8 mouse cellular contexts compared by ENCODE assay signal in genomic region chr13:44222335-44222734, GRCm38 (mm10).
DNase-seq lines count a peak whose midpoint lies in the region; ATAC-seq lines count a peak whose summit lies in the region.

No protein-coding gene starts in this region.

- H3K27me3 ChIP-seq in megakaryocyte, embryonic 14.5 days (replicated peaks), result peaks cover 8% of the 10 kb centered on the region
- H3K27me3 ChIP-seq in heart, embryonic 11.5 days (ENCODE audit: control insufficient read depth, insufficient read depth, low read length), result no peaks in the 10 kb centered on the region

- ATAC-seq in megakaryocyte, adult 5-6 weeks (ENCODE audit: poor library complexity, severe bottlenecking), result no peak
- ATAC-seq in heart, embryonic 11.5 days (replicated peaks; ENCODE audit: insufficient number of reproducible peaks, low FRiP score, low TSS enrichment), result peak; percentile 81; the same call in 1 of the 2 replicates

- H3K4me1 ChIP-seq in megakaryocyte, embryonic 14.5 days, result peaks cover 33% of the 10 kb centered on the region
- H3K4me1 ChIP-seq in heart, embryonic 11.5 days (ENCODE audit: control insufficient read depth, insufficient read depth, low read length), result peaks cover 12% of the 10 kb centered on the region

- peaks cover 25% of the 10 kb centered on the region for H3K9me3 ChIP-seq in megakaryocyte, embryonic 14.5 days
- 0 out of 2 replicates have a peak, but pooled peaks cover 8% of the 10 kb centered on the region for H3K9me3 ChIP-seq in heart, embryonic 11.5 days (replicated peaks; ENCODE audit: control insufficient read depth, low read length)

- H3K4me3 ChIP-seq in megakaryocyte, embryonic 14.5 days (replicated peaks), result peak overlapping the region; percentile 38
- no peak overlapping the region for H3K4me3 ChIP-seq in heart, embryonic 11.5 days (ENCODE audit: low read depth, low read length)

- no peak overlapping the region for H3K4me2 ChIP-seq in heart, embryonic 11.5 days

- H3K36me3 ChIP-seq in megakaryocyte, embryonic 14.5 days (replicated peaks; ENCODE audit: low read length), result peaks cover 9% of the 10 kb centered on the region
- no peaks in the 10 kb centered on the region for H3K36me3 ChIP-seq in heart, embryonic 11.5 days (ENCODE audit: control insufficient read depth, insufficient read depth, low read length)

- H3K27ac ChIP-seq in heart, embryonic 11.5 days (ENCODE audit: low read depth, low read length), result 0 out of 2 replicates have a peak overlapping the region, but pooled peaks have one; percentile 22

- H3K9ac ChIP-seq in heart, embryonic 11.5 days (ENCODE audit: low read depth, low read length), result peak overlapping the region; percentile 52

- peak; percentile 51 for DNase-seq in adrenal gland, postnatal 14 days
- DNase-seq in adrenal gland, adult 8-10 months, result no peak
- peak; percentile 22 to 34 for DNase-seq in lung, postnatal 4 days
- no peak for DNase-seq in urinary bladder, postnatal 4 days (ENCODE audit: low spot score in 2 of 2)
- DNase-seq in embryo, embryonic 10 days (ENCODE audit: low spot score), result no peak

Comparison
In these comparisons a context has a peak if more than half of its experiments do, and no peak if none do; other contexts are left out.
1. DNase-seq: peak in adrenal gland, postnatal 14 days (single experiment) and lung, postnatal 4 days (2 of 2); none in adrenal gland, adult 8-10 months (single experiment), urinary bladder, postnatal 4 days (0 of 2) and embryo, embryonic 10 days (single experiment).